Mouse (Mus musculus) ES-E14 (cell line): Measurements from ENCODE around the gene Rnf130.

Source experiments
- CHD2 ChIP-seq: IDR thresholded peaks from 2 replicates; pipeline ENCODE4 v1.6.1; 2014; ENCODE audit warnings: mild to moderate bottlenecking, low read depth, low read length, inconsistent platforms
- HCFC1 ChIP-seq: IDR thresholded peaks from 2 replicates; pipeline ENCODE4 v1.6.1; 2012; ENCODE audit warnings: low read length, inconsistent platforms, borderline replicate concordance; ENCODE audit not compliant: insufficient read depth
- MAFK ChIP-seq: IDR thresholded peaks from 2 replicates; pipeline ENCODE4 v1.6.1; 2014; ENCODE audit warnings: mild to moderate bottlenecking, low read depth, low read length, inconsistent platforms; ENCODE audit not compliant: insufficient read depth
- ZC3H11A ChIP-seq: IDR thresholded peaks from 2 replicates; pipeline ENCODE4 v1.6.1; 2012; ENCODE audit warnings: low read depth, mild to moderate bottlenecking, inconsistent platforms, low read length, borderline replicate concordance

GRCm38 (mm10) chr11:50104016-50104415 lies 78.9 kb downstream of the Rnf130 start:
- TF ChIP-seq CHD2, result no peak
- TF ChIP-seq HCFC1, result no peak
- TF ChIP-seq MAFK, result no peak
- TF ChIP-seq ZC3H11A, result no peak
